Mouse (Mus musculus) thymus, adult 2 months (tissue): ENCODE data around the gene Eif4g2.

Experiments used
- CTCF ChIP-seq: fragments of 200-500 bp; IDR thresholded peaks from 2 replicates; pipeline ENCODE4 v1.5.1; 2012; ENCODE audit warnings: mild to moderate bottlenecking, control low read depth, low read length, moderate library complexity, borderline replicate concordance; ENCODE audit not compliant: control insufficient read depth, poor library complexity, insufficient read depth; ENCODE audit errors: extremely low read depth
- POLR2A ChIP-seq: fragments of 200-500 bp; IDR thresholded peaks from 2 replicates; pipeline ENCODE4 v1.6.1; 2012; ENCODE audit warnings: mild to moderate bottlenecking, low read length, control low read depth, moderate library complexity; ENCODE audit not compliant: control insufficient read depth, poor library complexity, insufficient read depth; ENCODE audit errors: extremely low read depth

DNA sequence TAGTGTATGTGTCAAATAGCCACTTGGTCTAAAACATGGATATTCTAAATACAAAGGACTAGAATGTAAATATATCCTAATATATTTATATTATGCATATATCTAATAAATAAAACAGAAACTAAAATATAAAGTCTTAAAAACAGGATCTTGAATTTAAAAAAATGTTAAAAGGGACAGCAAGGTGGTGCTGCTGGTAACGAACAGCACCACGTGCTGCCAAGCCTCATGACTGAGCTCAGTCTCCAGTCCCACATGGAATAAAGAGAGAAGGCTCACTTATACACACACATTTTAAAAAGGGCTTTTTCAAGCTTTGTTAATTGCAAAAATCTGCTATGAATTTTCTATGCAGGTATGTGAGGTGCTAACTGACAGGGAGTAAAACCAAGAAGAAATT is 1.6 kb upstream of the Eif4g2 start:
- TF ChIP-seq CTCF (no peak), POLR2A (no peak)
